Mouse (Mus musculus) hindlimb bud, embryonic 11.5 days (tissue): Measurements from ENCODE around the gene Stk40.
A peak's percentile ranks its signal among the peaks of the same experiment; 100 is the strongest.
"Not testable (repeated sequence)": the region's sequence is repeated elsewhere in the genome, so short reads cannot be mapped to it uniquely, and the experiment has no call there.

Experiments
- DNase-seq: peaks from one replicate; pipeline ENCODE4 v3.0.0-alpha.2; 2012; ENCODE audit warnings: low read depth, low spot score; ENCODE audit errors: extremely low spot score

Stk40 gene

DNA sequence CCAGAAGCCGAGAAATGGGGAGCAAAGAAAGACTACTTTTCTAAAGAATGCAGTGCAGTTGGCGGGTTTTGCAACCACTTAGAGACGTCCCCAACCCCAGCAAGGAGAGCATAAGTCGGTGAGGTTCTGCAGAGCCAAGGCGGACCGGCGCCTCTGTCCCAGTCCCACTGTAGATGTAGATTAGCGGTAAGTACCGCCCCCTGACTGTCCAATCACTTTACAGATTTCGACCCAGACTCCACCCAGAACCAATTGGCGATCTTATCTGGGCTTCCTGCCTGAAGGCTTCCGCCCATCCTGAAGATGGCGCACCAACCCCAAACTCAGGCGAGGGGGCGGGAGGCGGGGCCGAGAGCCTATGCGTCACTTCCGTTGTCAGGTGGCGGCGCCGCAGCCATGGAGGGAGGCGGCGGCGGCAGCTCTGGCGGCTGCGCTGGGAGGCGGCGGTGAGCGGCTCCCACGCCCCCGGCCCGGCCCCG lies at the start of gene Stk40:
Stk40 (plus strand) TSS at position 368 of the 479 bp plus-strand sequence.
- peak; percentile 95 for DNase-seq

DNA sequence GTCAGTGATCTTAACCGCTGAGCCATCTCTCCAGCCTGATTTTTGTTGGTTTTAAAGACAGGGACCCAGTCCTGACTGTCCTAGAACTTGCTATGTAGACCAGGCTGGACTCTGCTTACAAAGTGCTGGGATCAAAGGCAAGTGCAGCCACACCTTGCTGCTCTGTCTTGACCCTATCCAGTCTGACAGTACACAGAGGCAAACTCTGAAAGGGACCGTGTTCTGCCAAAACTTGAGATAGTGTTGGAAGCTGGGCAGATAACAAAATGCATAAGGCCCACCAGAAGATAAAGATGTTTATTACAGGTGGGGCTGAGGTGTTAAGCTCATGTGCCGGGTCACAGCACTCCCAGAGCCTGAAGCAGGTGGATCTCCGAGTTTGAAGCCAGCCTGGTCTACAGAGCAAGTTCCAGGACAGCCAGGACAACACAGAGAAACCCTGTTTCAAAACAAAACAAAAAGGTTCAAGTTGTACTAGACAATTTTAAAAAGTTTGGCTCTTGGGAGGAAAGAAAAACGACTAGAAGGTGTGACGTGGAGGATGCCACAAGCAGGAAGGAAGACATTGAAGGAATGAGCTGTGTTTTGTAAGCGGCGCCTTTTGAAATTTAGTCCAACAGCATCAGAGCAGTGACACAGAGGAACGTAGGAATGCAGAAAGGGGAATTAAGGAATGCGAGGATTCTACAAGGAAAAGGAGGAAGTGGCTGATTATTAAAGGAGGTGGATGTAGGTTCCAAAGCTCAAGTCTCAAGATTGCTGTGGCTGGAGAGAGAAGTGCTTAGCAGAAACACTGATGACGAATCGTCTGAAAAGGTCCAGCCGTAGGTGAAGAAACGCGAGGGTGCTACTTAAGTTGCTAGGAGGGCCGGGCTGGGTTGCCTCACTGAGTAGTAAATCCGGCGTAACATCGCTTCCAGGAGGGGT lies 46.3 kb upstream of the Stk40 start:
- peak; percentile 8 for DNase-seq

DNA sequence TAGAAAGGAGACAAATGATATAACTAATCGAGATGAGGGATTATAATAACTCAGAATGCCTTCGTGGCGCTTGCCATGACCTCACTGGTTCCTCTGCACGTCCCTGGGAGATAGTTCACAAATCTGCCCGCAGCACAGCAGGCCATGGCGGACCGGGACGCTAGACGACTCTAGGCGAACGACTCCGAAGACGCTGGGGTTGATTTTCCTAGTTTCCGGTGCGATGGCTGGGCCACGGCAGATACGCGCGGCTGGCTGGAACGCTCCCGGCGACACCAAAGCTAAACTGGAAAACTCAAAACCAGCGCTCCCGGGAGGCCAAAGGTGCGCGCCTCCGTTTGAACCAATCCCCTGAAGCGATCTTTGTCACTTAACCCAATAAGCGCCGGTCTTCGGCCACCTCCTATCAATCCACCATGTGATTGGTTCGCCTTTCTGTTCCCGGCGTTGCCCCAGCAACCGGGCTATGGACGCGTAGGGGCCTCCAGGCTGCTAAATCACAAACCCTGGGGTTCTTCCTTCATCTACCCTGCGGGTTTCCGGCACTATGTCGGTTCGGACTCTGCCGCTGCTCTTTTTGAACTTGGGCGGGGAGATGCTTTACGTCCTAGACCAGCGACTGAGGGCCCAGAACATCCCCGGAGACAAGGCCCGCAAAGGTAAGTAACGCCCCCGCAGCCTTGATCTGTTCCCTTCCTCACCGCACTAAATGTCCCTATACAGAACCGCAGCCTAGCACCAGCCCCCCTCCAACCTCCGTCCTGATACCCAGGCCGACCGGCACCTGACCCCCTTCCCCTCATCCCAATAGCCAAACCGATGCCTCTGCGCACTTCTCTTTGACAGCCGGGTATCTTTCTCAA lies 45.4 kb upstream of the Stk40 start, which contains the start of gene Oscp1:
Oscp1 (plus strand) TSS at position 432 of the 863 bp plus-strand sequence.
- DNase-seq = peak; percentile 92

DNA sequence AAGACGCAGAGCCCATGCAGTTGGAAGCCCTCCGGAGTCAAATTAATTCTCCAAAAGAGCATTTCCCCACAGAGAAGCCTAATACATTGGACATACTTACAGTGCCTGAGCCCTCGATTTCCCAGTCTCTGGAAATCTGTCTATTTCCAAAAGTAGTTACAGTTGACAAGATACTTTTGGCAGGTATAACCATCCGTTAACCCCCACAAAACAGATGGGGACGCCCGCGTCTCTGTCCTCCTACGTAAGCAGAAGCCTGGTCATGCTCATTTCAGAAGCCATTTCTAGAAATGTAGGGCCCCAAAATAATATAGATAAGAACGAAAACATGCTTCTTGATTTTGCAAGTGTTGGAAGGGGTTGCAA lies 44.8 kb upstream of the Stk40 start:
- DNase-seq = no peak

DNA sequence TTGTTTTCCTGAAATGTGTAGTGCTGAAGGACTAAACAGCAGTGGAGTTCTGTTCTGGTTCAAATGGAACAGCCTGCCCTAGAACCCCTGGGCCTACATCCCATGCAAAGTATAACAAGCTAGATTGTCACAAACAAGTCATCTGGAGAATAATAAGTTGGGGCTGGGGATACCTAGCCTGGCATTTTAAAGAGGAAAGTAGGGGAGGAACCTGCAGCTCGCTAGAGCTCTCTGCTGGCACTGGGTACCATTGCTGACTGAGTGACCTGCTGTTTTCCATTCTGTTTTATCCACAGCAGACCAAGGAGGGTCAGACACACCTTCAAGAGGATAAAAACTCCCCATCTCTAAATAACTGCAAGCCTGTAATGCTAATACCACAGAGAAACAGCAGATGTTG lies 40.9 kb upstream of the Stk40 start:
- no peak for DNase-seq

DNA sequence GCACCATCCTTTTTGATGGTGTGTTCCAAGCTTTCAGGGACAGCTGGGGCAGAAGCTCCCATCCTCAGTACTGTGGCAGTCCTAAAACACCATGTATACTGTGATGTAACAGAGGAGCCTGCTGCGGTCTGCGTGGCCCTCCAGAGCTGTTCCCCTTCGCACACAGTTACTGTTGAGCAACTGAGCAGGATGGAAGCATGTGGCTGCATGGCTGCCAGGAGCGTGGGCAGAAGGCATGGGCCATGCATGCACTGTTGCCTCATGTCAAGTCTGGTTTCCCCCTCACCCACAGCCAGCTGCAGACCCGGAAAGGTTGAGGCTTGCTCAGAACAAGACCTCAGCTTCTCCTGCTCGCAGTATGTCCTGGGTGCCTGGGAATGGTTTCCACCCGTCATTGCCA lies 38.5 kb upstream of the Stk40 start:
- no peak for DNase-seq

DNA sequence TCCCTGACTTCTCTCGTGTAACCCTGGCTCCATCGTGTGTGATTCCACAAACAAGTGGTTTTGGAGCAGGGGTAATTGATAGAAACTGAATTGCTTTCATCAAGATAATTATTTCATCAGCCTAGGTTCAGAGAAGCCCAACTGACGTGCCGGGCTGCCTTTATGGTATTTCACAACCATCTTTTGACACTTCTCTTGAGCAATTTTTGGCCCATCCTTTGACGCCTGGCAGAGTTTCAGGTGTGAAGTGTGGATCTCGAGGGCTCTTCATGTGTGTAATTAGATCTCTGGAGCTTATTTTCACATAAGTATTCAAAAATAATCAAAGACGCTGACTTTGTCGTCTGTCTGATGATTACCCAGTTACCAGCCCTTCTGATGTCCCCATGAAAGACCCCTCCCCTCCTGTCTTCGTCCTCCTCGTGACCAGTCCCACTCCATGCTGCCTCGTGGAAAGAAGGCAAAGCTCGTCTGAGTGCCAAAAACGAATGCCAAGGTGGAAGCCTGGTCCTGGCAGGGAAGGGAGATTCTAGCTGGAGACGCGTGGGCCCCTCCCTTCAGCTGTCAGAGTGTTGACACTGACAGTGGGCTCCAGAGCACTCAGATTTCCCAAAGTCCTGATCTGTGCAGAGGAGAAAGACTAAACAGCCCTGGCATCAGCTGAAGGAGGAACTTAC lies 36.2 kb upstream of the Stk40 start:
- no peak for DNase-seq

DNA sequence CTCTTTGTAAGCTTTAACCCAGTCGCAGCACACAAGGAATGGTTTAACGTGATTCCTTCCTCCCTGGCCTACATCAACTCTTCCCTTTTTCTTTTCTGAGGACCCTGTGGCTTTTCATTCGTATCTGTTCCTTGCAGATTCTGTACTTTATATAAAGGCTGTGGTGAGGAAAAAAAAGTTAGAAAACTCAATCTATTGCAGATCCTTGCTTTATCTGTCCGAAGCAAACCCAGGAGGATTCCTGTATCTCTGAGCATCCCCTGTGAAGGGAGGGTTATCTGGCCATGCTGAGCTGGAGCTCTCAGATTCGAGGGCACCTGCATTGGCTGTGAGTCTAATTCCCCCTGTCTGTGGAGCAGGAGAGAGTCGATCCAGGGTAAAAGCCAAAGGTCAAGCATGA lies 34.9 kb upstream of the Stk40 start:
- DNase-seq = no peak

DNA sequence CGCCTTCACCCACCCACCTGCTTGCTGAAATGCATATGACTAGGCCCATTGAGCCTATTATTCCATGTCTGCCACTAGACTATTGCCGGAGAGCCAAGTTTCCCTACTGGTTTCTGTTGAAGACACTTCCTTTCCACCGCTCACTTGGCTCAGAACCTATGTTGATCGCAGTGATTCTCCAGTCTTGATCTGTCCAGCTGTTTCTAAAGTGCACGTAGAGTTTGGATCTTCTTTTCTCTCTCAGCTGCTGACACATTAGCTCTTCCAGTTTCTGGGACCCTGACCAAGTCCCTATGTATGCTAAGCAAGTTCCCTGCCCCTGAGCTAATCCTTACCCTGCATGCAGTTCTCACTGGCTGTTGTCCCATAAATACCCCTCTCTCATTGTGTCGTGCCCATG lies 25.9 kb upstream of the Stk40 start:
- DNase-seq = no peak

DNA sequence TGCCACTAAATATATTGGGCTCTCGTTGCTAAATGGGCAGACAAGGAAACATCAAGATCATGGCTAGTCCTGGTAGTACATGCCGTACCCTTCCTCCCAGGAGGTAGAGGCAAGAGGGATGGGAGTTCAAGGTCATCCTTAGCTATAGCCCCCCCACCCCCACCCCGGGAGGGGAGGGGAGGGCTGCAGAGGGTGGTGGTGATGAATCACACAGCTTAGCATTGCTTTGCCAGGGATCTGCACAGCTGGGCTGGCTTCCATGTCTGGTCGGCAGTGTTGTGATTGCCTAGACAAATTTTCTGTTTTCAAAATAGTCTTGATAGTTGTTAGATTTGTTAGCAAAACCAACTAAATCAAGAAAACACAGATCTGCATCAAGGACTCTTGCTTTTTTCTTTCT lies 24.5 kb upstream of the Stk40 start:
- no peak for DNase-seq

DNA sequence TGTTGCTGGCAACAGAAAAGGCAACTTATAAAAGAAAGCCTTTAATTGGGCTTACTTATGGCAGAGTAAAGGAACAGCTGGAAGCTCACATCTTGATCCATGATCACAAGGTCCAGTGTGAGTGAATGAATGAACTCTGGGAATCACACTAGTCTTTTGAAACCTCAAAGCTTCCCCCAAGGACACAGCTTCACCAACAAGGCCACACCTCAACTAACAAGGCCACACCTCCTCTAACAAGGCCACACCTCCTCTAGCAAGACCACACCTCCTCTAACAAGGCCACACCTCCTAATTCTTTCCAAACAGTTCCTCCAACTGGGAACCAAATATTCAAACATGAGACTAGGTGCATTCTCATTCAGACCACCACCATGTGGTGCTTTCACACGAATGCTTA lies 22.2 kb upstream of the Stk40 start:
- DNase-seq = no peak

DNA sequence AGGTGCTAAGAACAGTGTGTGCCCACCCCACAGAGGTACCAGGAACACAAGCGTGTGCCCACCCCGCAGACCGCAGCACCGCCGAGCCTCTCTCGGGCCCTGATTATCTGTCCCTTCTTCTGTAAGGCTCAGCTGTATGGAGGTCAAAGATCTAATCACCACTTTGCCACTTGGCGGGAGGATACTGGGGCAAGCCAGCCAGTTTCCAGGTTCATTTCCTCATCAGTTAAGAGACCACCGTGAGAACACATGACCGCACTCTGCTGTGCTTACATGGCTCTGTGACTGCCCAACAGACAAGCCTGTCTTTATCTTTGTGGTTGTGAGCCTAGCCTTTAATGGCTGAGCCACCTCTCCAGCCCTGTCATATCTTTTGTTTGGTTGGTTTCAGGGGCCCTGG lies 20.7 kb upstream of the Stk40 start:
- DNase-seq = no peak

DNA sequence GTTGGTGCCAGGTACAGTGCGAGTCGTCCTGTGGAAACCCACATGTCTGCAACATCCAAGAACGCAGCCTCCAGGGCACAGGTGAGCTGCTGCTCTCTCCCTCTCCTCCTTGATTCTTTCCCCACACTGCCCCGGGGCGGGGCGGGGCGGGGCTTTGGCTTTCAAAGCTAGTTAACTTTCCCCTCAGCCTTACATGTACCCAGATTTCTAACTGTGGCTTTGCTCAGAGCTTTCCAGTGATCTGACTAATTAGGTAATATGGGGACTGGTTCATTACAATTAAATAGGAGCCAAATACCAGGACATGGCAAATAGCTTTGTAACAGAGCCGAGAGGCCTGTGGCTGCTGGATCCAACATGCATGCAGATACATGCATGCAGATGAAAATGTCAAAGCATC lies 19.4 kb upstream of the Stk40 start:
- DNase-seq = no peak

DNA sequence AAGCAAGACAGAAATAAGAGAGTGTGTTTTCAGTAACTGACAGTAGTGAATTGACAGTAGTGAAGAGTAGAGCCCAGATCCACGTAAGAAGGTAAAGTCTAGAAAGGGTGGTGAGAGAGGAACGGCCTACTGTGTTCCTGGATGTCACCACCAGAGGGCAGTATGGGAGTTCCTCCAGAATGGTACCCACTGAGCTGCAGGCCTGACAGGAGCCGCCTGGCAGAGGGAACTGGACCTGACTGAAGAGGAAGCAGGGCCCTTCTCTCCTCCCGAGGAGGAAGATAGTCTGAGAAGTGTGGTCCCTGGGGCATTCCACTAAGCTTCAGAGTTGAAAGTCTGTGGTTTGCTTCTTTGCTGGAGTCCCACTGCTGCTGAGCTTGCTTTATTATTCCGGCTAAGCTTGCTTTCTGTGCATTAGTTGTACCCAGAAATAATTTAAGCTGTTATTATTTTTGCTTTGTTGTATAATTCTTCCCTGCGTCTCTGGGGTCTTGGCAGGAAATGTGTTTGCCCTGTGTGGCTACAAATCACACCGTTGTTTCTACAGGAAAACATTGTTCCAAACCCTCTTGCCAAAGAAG lies 17.7 kb upstream of the Stk40 start:
- DNase-seq = peak; percentile 84

DNA sequence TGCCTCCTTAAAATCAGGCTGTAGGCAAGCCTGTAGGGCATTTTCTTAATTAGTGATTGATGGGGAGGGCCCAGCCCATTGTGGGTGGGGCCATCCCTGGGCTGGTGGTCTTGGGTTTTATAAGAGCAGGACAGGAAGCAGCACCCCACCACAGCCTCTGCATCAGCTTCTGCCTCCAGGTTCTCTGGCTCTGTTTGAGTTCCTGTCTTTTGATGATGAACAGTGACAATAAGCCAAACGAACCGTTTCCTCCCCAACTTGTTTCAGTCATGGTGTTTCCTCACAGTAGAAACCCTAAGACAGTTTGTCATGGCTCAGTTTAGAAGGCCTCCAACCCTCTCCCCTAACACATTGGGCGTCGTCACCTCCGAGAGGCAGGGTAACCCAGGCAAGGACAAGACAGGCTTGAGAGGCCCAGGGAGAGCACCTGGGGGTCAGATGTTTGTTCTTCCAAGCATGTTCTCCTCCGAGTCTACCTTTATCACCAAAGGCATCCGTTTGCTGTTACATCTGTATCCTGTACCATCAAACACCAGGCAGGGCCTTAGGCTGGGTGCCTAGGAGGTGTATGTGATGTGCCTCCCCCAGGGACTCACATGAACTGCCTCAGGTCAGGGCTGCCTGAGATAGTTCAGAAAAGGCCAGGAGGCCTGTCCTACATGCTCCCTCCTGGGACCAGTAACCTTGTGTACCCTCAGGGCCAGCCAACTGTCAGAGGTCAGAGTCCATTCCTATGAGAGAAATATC lies 13.5 kb upstream of the Stk40 start:
- no peak for DNase-seq

DNA sequence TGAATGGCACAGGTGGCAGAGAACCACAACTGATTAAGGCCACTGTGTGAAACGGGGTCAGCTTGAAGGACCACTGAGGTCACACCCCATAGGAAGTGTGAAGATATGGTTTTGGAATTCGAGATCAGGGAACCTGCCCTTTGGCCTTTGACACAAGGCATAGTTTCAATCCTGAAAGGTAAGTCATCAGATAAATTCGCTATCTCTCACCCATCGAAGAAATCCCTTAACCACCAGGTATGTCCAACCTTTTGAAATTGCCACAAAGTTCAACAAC lies 13.0 kb upstream of the Stk40 start:
- DNase-seq = no peak

DNA sequence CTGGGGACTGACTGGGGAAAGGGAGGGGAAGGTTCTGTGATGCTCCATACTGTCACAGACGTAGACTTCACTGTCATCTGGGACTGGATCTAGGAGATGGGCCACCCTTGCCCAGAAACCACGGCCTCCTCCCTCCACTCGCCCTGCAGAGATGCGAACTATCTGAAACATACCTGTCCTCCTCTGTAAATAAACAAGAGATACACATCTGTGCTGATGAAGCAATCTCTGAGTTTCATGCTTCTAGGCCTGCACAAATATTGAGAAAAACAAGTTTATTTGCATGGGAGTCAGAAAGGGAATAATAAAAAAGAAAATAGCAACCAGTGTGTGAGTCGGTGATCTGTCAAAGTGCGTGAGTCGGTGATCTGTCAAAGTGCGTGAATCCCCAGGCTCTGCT lies 11.9 kb upstream of the Stk40 start:
- DNase-seq = no peak

DNA sequence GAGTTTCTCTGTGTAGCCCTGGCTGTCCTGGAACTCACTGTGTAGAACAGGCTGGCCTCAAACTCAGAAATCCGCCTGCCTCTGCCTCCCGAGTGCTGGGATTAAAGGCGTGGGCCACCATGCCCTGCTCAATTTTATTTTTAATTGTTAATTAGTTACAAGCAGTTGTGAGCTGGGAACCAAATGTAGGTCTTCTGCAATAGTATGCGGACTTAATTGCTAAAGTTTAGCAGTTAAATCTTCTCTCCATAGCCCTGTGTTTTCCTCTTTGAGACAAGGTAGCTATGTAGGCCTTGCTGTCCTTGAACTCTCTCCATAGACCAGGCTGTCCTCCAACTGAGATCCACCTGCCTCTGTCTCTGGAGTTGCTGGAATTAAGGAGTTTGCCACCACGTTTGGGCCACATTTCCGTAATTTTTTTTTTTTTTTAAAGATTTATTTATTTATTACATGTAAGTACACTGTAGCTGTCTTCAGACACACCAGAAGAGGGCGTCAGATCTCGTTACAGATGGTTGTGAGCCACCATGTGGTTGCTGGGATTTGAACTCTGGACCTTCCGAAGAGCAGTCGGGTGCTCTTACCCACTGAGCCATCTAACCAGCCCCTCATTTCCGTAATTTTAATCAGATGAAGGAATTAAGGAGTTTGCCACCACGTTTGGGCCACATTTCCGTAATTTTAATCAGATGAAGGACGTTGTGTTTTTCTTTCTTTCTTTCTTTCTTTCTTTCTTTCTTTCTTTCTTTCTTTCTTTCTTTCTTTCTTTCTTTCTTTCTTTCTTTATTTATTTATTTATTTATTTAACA lies 7.9 kb upstream of the Stk40 start:
- DNase-seq = not testable (repeated sequence)

DNA sequence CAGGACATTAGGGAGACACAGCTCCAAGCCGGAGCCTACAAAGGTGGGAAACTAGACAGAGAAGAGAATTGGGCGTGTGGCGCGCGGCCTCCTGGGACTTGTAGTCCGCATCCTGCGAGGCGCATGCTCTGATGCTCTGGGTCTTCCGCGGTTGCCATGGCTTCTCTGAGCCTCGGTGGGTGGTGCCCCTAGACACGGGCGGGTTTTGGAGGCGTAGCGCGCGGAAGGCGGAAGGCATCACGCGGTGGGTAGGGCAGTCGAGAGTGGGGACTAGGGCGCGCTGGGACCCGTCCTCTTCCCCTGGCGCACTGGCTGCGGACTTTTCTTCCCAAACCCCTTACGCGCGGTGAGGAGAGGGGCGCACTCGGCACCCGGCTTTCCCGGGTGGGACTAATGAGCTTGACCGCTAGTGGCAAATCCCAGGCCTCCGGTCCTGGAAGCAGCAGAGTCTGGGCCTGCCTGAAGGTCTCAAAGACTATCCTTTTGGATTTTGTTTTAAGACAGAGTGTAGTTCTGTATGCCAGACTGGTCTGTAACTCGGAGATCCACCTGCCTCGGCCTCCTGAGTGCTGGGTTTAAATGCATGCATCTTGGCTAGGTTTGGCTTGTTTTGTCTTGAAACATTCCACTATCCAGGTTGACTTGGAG lies 7.2 kb upstream of the Stk40 start, which contains the start of gene Lsm10:
Lsm10 (plus strand) TSS at position 160 of the 648 bp plus-strand sequence.
- DNase-seq = peak; percentile 85
